Mouse (Mus musculus): ENCODE results near the gene Tspan31. TPM values are rescaled to one million over a fixed set of nuclear protein-coding genes. Genes with fewer than 3 reads are reported as not detected.

Tspan31 gene
- polyA plus RNA-seq, 1 experiment from 2014 or later: 137 TPM

DNA sequence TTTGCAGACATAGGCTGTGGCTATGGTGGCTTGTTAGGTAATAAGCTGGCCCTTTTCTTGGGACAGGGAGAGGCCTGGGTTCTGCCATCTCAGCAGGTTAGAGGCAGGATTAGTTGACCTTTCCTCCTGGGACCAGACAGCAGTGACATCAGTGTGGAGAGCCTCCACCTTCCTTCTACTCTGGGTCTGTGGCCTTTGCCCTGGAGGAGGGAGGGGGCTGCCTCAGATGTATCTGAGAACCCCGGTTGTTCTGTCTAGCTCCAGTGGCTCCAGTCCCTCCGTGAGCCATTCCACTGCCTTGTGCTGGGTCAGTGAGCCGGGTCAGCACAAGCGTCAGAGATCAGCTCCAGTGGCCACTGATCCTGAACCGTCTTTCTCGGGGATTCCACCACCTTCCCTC, 26.9 kb downstream of the Tspan31 start:
- Histone ChIP-seq H3K9me3 (no peaks in the 10 kb centered on the region), H3K4me2 (replicated peaks) (peak overlapping the region; percentile 99)
- WGBS: 90% methylated on average over 6 of the region's 6 CpGs

DNA sequence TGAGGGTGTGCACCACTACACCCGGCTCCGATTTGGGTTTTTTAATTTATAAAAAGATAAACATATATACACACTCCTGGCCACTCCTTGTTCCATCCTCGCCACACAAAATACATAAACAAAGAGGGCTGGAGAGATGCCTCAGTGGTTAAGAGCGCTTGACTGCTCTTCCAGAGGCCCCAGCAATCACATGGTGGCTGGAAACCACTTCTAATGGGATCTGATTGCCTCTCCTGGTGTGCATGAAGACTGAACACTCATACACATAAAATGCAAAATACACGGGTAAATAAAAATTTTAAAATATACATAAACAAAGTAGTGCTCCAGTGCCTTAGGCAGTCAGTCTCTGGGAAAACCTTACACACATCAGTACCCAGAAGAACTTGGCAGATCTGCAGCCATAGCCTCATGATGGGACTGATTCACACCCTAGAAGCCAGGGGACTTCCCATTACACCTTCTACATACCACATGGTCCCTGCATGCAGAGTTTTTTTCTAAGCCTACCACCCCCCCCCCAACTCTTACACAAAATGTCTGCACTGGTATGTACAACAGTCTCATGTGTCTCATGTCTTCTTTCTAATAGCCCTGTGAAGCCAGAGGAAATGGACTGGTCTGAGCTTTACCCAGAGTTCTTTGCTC, 27.5 kb downstream of the Tspan31 start:
- Histone ChIP-seq H3K36me3 (peaks cover 8% of the 10 kb centered on the region), H3K27me3 (replicated peaks) (peaks cover 12% of the 10 kb centered on the region), H3K9ac (no peak overlapping the region; the same call in 1 of the 2 replicates), H3K4me3 (peak overlapping the region; percentile 76), H3K9me3 (no peaks in the 10 kb centered on the region), H3K4me2 (replicated peaks) (peak overlapping the region; percentile 99), H3K27ac (no peak overlapping the region), H3K4me1 (peaks cover 12% of the 10 kb centered on the region)
- 14% methylated on average over 5 of the region's 5 CpGs for WGBS
- no peak for ATAC-seq (ENCODE audit: low FRiP score, low read depth)

More for the DNA sequence above, 26.9 kb downstream of the Tspan31 start:
- no peak overlapping the region for H3K27ac ChIP-seq
- no peak for ATAC-seq (ENCODE audit: low FRiP score, low read depth)
- peaks cover 12% of the 10 kb centered on the region for H3K4me1 ChIP-seq
- peaks cover 8% of the 10 kb centered on the region for H3K36me3 ChIP-seq
- H3K27me3 ChIP-seq (replicated peaks): peaks cover 18% of the 10 kb centered on the region
- H3K4me3 ChIP-seq: no peak overlapping the region
- no peak overlapping the region for H3K9ac ChIP-seq

DNA sequence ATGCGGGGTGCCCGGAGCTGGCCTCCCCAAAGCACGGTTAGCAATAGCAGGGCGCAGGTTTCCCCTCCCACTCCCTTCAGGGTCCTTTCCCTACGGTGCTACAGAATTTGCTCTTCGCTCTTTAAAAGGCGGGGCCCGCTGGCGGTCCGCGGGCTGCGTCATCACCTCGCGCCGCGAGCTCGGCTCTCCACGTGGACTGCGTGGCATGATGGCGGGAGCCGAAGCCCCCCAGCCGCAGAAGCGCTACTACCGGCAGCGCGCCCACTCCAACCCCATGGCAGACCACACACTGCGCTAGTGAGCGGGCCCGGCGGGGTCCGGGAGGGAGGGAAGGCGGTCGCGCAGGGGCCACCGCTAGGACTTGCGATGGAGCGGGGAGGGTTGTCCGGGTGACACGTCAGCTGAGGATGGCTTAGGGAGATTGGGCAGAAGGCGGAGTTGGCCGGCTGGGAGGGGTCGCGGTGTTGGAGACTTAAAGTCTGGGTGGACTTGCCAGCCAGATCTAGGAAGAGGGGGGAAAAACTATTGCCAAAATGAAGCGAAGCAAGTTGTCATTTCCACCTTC, 28.2 kb downstream of the Tspan31 start:
- Histone ChIP-seq H3K4me3 (peak overlapping the region; percentile 76), H3K9me3 (no peaks in the 10 kb centered on the region), H3K4me1 (peaks cover 12% of the 10 kb centered on the region), H3K27me3 (replicated peaks) (peaks cover 5% of the 10 kb centered on the region; the same call in 1 of the 2 replicates), H3K36me3 (peaks cover 8% of the 10 kb centered on the region), H3K4me2 (replicated peaks) (peak overlapping the region; percentile 99), H3K9ac (peak overlapping the region; percentile 67), H3K27ac (no peak overlapping the region)
- peak; percentile 85 for ATAC-seq (ENCODE audit: low FRiP score, low read depth)
- under 1% methylated on average over 44 of the region's 44 CpGs for WGBS

DNA sequence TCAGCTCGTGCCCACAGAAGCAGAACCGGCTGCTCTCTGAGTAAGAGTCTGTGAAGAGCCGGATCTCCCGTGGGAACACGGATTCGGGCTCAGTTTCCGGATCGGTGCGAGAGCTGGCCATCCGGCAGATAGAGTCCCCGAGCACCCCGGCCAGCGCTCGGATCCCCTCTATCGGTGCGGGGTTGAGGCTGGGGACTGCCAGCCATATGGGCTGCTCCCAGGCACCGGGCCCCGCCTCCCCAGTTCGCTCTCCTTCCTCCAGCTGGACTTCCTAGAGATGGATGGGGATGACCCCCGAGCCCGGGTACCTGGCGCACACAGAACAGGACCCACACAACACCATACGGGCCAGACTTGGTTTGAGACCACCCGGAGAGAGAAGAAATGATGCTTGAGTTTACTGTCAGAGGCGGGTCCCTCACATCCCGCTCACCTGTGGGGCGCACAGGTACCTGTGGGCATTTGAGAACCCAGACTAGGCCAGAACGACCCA, 28.7 kb downstream of the Tspan31 start, which contains the start of the genes Mettl1 and Eef1akmt3:
Gene Mettl1, plus strand, starts transcription at position 141 of the 493 bp plus-strand sequence.
Gene Eef1akmt3, minus strand, starts transcription at position 240 of the 493 bp plus-strand sequence.
- ATAC-seq (ENCODE audit: low FRiP score, low read depth): peak; percentile 73
- H3K27me3 ChIP-seq (replicated peaks): peaks cover 4% of the 10 kb centered on the region; the same call in 1 of the 2 replicates
- under 1% methylated on average over 28 of the region's 28 CpGs for WGBS
- no peaks in the 10 kb centered on the region for H3K9me3 ChIP-seq
- H3K4me3 ChIP-seq: peak within 1 kb of the TSS; percentile 76
- peak within 1 kb of the TSS; percentile 67 for H3K9ac ChIP-seq
- peak within 1 kb of the TSS; percentile 99 for H3K4me2 ChIP-seq (replicated peaks)
- no peak within 1 kb of the TSS for H3K27ac ChIP-seq
- peaks cover 8% of the 10 kb centered on the region for H3K36me3 ChIP-seq
- peaks cover 12% of the 10 kb centered on the region for H3K4me1 ChIP-seq

DNA sequence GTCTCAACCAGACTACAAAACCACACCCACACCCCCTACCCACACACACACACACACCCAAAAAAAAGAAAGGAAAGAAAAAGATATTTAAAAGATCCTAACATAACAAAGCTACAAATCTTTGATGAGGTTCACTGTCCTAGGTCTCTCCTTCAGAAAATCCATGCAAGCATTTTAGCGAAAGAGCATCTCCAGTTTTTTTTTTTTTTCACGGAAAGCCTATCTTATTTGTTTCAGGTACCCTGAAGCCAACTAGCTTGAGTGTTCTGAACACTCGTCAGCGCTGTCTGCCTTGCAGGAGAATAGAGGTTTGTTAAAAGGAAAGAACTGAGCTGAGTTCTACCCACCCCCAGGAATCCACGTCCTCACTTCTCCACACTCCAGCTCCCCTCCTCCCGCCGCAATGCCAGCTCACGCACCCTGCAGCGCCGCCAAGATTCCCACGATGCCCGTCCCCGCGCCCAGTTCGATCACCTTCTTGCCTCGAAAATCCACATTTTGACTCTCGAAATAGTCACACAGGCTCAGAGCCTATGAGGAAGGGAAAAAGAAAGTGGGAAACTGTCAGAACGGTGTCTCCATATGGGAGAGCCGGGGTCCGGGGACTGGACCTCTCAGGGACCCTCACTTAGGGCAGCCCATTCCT, 29.4 kb downstream of the Tspan31 start:
- WGBS: 2% methylated on average over 20 of the region's 20 CpGs
- Histone ChIP-seq H3K27me3 (replicated peaks) (peaks cover 4% of the 10 kb centered on the region; the same call in 1 of the 2 replicates), H3K9me3 (no peaks in the 10 kb centered on the region), H3K27ac (no peak overlapping the region), H3K9ac (peak overlapping the region; percentile 67), H3K4me1 (peaks cover 12% of the 10 kb centered on the region), H3K4me2 (replicated peaks) (peak overlapping the region; percentile 99), H3K4me3 (peak overlapping the region; percentile 76), H3K36me3 (peaks cover 8% of the 10 kb centered on the region)
- peak; percentile 35 for ATAC-seq (ENCODE audit: low FRiP score, low read depth)

DNA sequence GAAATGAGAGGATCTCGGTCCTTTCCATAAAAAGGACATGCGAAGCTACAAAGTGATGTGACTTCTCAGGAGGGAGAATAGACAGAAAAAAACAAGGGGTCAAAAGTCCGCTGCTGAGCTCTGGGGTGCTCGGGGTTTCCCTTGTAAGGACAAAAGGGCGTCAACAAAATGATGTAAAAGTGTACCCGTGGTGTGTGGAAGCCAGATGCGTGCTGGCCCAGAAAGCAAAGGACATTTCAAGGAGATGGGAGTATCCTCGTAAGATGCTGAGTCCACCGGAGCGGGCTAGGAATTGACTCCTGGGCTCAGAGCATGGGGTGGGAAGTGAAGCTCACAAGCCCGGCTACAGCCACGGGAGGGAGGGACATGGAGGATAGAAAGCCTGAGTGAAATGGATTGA, 32.4 kb downstream of the Tspan31 start:
- Histone ChIP-seq H3K9ac (no peak overlapping the region), H3K4me2 (replicated peaks) (no peak overlapping the region), H3K36me3 (no peaks in the 10 kb centered on the region), H3K4me1 (peaks cover 11% of the 10 kb centered on the region), H3K4me3 (no peak overlapping the region), H3K27me3 (replicated peaks) (peaks cover 4% of the 10 kb centered on the region; the same call in 1 of the 2 replicates), H3K9me3 (no peaks in the 10 kb centered on the region), H3K27ac (no peak overlapping the region)
- no peak for ATAC-seq (ENCODE audit: low FRiP score, low read depth)
- WGBS: 72% methylated on average over 12 of the region's 12 CpGs

DNA sequence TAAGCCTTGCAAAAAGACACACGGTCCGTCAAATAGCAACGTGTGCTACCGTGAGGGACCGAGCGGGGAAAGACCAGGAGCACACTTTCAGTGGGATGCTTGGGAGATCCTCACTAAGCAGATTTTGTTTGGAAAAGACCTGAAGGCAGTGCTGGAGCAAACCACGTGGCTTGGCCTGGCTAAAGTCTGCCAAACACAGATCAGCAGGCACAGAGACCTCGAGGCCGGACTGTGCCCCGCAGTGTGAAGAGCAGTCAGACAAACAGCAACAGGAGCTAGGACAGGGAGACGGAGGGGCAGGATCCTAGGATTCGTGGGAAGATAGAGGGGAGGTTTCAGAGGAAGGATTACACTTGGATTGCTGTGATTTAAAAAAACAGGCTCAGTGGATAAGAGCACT, 33.8 kb downstream of the Tspan31 start:
- Histone ChIP-seq H3K27ac (no peak overlapping the region), H3K4me2 (replicated peaks) (no peak overlapping the region), H3K4me1 (peaks cover 5% of the 10 kb centered on the region; the same call in 1 of the 2 replicates), H3K9ac (no peak overlapping the region), H3K9me3 (no peaks in the 10 kb centered on the region), H3K27me3 (replicated peaks) (peaks cover 4% of the 10 kb centered on the region; the same call in 1 of the 2 replicates), H3K4me3 (no peak overlapping the region), H3K36me3 (no peaks in the 10 kb centered on the region)
- 88% methylated on average over 12 of the region's 12 CpGs for WGBS
- no peak for ATAC-seq (ENCODE audit: low FRiP score, low read depth)

DNA sequence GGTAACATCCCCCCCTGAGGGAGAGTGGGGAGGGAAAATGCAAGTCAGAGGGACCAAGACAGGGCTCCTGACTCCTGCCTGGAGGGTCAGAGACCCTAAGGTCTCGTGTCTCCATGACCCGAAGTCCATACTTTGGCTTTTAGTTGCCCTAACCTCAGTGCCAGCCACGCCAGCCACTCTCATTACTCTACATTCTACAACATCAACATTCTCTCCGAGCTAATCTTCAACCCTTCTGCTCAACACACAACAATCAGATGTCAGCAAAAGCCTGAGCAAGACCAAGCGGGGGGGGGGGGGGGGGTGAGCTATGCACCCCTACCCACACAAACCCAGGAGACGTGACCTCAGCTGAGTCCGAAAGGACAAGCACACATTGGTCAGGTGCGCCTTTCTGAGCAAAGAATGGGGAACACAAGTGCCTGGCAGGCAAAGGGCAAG, 36.7 kb downstream of the Tspan31 start:
- ATAC-seq (ENCODE audit: low FRiP score, low read depth): no peak
- Histone ChIP-seq H3K9me3 (no peaks in the 10 kb centered on the region), H3K27ac (no peak overlapping the region), H3K27me3 (replicated peaks) (no peaks in the 10 kb centered on the region), H3K4me1 (peaks cover 9% of the 10 kb centered on the region; the same call in 1 of the 2 replicates), H3K4me3 (no peak overlapping the region), H3K9ac (no peak overlapping the region), H3K4me2 (replicated peaks) (no peak overlapping the region), H3K36me3 (peaks cover 4% of the 10 kb centered on the region)
- WGBS: 85% methylated on average over 8 of the region's 8 CpGs

DNA sequence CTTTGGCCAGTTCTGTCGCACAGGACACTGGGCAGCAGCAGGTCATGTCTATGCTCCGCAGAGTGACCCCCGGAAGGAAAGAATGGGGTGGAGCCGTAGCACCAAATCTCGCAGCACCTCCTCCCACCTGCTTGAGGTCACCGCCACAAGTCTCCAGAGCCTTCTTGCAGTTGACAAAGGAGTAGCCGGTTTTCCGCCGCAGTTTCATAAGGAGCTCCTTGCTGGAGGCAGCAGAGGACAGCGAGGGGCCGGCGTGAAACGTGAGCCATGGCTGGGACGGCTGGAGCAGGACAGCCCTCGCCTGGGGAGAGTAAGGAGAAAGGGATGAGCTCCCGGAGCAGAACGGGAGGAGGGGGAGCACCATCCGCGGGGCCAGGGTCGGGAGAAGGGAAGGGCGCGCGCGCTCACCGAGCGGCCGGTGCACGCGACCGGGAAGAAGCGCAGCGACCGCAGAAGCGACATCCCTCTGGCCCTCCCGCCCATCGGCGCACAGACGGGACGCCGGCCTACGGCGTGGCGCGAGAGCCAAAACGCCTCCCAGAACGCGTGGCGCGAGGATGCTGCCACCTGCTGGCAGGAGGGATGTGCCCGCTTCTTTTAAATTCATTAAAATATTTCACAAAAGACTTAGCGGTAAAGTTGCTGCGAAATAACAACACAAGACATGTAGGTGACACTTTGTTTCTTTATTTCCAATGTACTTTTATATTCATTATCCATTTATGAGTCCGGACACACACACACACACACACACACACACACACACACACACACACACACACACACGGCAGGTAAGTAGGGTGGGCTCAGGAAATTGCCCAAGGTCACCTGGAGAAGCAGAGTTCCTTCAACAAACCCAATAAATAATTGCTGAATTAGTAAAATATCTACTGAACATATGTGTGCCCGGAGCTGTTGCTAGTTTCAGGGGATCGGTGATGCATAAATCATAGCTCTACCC, 39.4 kb downstream of the Tspan31 start, which contains the start of gene Tsfm:
Gene Tsfm, minus strand, starts transcription at position 505 of the 961 bp plus-strand sequence.
- Histone ChIP-seq H3K9ac (peak within 1 kb of the TSS; percentile 85), H3K4me1 (peaks cover 9% of the 10 kb centered on the region; the same call in 1 of the 2 replicates), H3K4me2 (replicated peaks) (peak within 1 kb of the TSS; percentile 91), H3K36me3 (peaks cover 31% of the 10 kb centered on the region), H3K9me3 (no peaks in the 10 kb centered on the region), H3K27ac (no peak within 1 kb of the TSS), H3K4me3 (peak within 1 kb of the TSS; percentile 75), H3K27me3 (replicated peaks) (no peaks in the 10 kb centered on the region)
- whole genome bisulfite sequencing: 5% methylated on average over 56 of the region's 56 CpGs
- peak; percentile 83 for ATAC-seq (ENCODE audit: low FRiP score, low read depth)

DNA sequence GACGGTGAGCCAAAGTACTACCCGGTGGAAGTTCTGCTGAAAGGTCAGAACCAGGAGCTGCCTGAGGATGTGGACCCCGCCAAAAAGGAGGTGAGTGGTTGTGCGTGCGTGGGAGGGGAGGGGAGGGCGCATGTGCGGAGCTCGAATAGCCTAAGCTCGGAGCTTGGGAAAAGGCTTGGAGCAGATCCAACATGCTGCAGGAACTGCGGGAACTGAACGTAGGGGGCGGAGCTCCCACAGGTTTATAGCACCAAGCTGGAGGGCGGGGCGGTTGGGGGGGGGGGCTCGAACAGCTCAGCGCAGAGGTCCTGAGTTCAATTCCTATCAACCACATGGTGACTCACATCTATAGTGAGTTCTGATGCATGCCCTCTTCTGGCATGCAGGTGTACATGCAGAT, 51.6 kb downstream of the Tspan31 start:
- H3K9me3 ChIP-seq: no peaks in the 10 kb centered on the region
- H3K27me3 ChIP-seq (replicated peaks): no peaks in the 10 kb centered on the region
- peaks cover 20% of the 10 kb centered on the region for H3K36me3 ChIP-seq
- no peaks in the 10 kb centered on the region for H3K4me1 ChIP-seq
- ATAC-seq (ENCODE audit: low FRiP score, low read depth): no peak
- 75% methylated on average over 16 of the region's 16 CpGs for WGBS
- no peak overlapping the region for H3K4me2 ChIP-seq (replicated peaks)
- H3K9ac ChIP-seq: no peak overlapping the region
- H3K4me3 ChIP-seq: no peak overlapping the region
- no peak overlapping the region for H3K27ac ChIP-seq

All from neural tube, embryonic 12.5 days (tissue).